Mouse (Mus musculus) lung, embryonic 15.5 days (tissue): Measurements from ENCODE around the gene Dkkl1. TPM values are rescaled to one million over a fixed set of nuclear protein-coding genes. Genes with fewer than 3 reads are reported as not detected.

Experiments
- ATAC-seq: fragments of 200-750 bp; cut with Nextera tagmentation; 2 replicates; pipeline ENCODE4 v1.8.0; 2017; ENCODE audit warnings: moderate number of reproducible peaks, borderline replicate concordance; ENCODE audit not compliant: low FRiP score, low TSS enrichment; ENCODE audit errors: extremely low read depth
- H3K27ac ChIP-seq: fragments of 300-500 bp; sonication (generic); 2 replicates; pipeline ENCODE4 v1.5.1; 2015; ENCODE audit warnings: moderate library complexity, mild to moderate bottlenecking, inconsistent platforms
- H3K27me3 ChIP-seq: fragments of 300-500 bp; sonication (generic); 2 replicates; pipeline ENCODE4 v1.6.1; 2015; ENCODE audit warnings: inconsistent platforms
- H3K36me3 ChIP-seq: fragments of 300-500 bp; sonication (generic); 2 replicates; pipeline ENCODE4 v1.6.1; 2015; ENCODE audit warnings: inconsistent platforms
- H3K4me1 ChIP-seq: fragments of 300-500 bp; sonication (generic); 2 replicates; pipeline ENCODE4 v1.6.1; 2015; ENCODE audit warnings: inconsistent platforms
- H3K4me2 ChIP-seq: fragments of 300-500 bp; sonication (generic); 2 replicates; pipeline ENCODE4 v1.6.1; 2015; ENCODE audit warnings: inconsistent platforms, mild to moderate bottlenecking, moderate library complexity
- H3K4me3 ChIP-seq: fragments of 300-500 bp; sonication (generic); 2 replicates; pipeline ENCODE4 v1.5.1; 2015; ENCODE audit warnings: mild to moderate bottlenecking, inconsistent platforms
- H3K9ac ChIP-seq: fragments of 300-500 bp; sonication (generic); 2 replicates; pipeline ENCODE4 v1.6.1; 2015; ENCODE audit warnings: inconsistent platforms
- H3K9me3 ChIP-seq: fragments of 300-500 bp; sonication (generic); 2 replicates; pipeline ENCODE4 v1.6.1; 2016; ENCODE audit warnings: inconsistent platforms
- WGBS: fragments of 180-500 bp; shearing (Covaris S2); methylation state at CpG from one replicate; pipeline ENCODE4 v1.1.7; 2015; 5-methylcytosine and 5-hydroxymethylcytosine counted together
- polyA plus RNA-seq: library from polyadenylated mRNA; unstranded; fragments of >200 nt; fragmentation: Nextera tagmentation; extraction: Ambion mirVana; gene quantifications from 2 replicates; pipeline ENCODE4 v1.2.1, GENCODE M21; 2015

Gene Dkkl1
- polyA plus RNA-seq, 1 experiment from 2014 or later = 1.1 TPM

DNA sequence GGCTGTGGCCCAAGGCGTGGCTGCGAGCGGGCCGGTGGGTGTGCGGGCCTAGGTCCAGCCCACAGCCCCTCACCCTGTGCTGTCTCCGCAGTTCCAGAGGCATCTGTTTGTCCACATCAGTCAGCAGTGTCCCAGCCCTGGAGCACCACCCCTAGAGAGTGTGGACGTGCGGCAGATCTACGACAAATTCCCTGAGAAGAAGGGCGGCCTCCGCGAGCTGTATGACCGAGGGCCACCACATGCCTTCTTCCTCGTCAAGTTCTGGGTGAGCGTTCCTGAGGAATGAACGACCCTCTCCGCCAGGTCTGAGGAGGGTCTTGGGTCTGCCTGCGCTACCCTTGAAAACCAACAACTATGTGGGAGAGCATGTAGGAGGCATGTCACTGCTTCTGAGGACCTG, 16.6 kb upstream of the Dkkl1 start:
- no peak overlapping the region for H3K4me3 ChIP-seq
- no peaks in the 10 kb centered on the region for H3K9me3 ChIP-seq
- peaks cover 6% of the 10 kb centered on the region for H3K4me1 ChIP-seq
- H3K4me2 ChIP-seq = no peak overlapping the region
- no peaks in the 10 kb centered on the region for H3K27me3 ChIP-seq
- ATAC-seq = peak; percentile 55; the same call in 1 of the 2 replicates
- 92% methylated on average over 18 of the region's 18 CpGs for WGBS
- no peak overlapping the region for H3K27ac ChIP-seq
- H3K36me3 ChIP-seq = peaks cover 84% of the 10 kb centered on the region
- H3K9ac ChIP-seq = no peak overlapping the region

DNA sequence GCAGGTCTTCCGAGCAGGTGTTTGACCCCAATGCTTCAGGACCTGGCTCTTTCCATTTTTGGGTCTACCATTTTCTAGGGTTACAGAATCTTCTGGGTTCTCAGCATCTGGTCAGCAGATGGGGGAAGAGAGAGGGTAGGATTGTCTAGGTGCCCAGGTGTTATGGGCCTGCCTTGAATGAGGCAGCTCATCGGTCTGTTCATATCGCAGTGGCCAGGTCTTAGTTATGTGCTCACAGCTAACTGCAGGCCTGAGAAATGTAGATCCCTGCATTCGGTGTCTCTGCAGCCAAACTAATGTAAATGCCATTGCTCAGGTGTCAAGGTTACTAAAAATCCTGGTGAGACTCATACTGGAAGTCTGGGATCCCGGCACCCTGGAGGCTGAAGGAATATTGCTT, 14.5 kb upstream of the Dkkl1 start:
- H3K9me3 ChIP-seq = no peaks in the 10 kb centered on the region
- ATAC-seq = no peak
- no peaks in the 10 kb centered on the region for H3K27me3 ChIP-seq
- 93% methylated on average over 5 of the region's 5 CpGs for WGBS
- no peak overlapping the region for H3K4me2 ChIP-seq
- H3K4me3 ChIP-seq = no peak overlapping the region
- no peak overlapping the region for H3K9ac ChIP-seq
- no peaks in the 10 kb centered on the region for H3K4me1 ChIP-seq
- H3K27ac ChIP-seq = no peak overlapping the region
- H3K36me3 ChIP-seq = peaks cover 84% of the 10 kb centered on the region

DNA sequence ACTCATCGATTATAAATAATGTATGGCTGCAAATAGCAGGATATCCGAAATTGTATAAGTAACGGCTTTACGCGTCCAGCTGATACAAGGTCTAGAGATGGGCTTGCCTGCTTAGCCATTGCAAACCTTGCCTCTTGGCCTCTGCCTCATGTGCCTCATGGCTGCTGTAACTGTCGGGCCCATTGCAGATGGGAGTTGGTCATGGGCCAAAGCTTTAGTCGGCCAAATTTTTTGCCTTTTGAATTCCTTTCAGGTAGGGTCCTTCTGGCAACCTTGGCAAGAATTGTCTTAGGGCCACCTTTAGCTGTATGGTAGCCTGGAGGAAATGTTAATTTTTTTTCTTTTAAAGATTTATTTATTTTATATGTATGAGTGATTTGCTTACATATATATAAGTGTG, 12.9 kb upstream of the Dkkl1 start:
- 88% methylated on average over 7 of the region's 7 CpGs for WGBS
- H3K4me1 ChIP-seq = no peaks in the 10 kb centered on the region

DNA sequence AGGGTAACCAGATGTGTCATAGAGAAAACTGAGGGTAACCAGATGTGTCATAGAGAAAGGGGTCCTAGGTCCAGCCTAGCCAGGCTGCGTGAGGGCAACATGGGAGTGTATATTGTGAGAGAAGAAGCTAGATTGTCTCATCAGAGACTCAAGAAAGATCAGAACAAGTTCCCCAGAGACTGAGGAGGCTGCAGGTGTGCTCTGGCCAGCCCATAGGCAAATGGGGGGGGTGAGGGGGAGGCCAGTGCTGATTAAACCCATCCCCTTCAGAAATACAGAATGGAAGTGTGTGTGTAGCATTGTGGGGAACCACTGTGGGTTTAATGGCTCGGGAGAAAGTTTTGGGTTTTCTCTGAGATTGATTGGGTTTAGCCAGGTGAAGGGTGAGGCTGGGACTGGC, 9.7 kb upstream of the Dkkl1 start:
- Histone ChIP-seq H3K4me2 (no peak overlapping the region), H3K9ac (no peak overlapping the region), H3K27ac (no peak overlapping the region), H3K9me3 (no peaks in the 10 kb centered on the region), H3K4me1 (peaks cover 24% of the 10 kb centered on the region), H3K4me3 (no peak overlapping the region), H3K36me3 (peaks cover 88% of the 10 kb centered on the region), H3K27me3 (no peaks in the 10 kb centered on the region)
- 73% methylated on average over 2 of the region's 2 CpGs for WGBS
- no peak for ATAC-seq

More for the DNA sequence above, 12.9 kb upstream of the Dkkl1 start:
- H3K4me2 ChIP-seq = no peak overlapping the region
- H3K36me3 ChIP-seq = peaks cover 93% of the 10 kb centered on the region
- H3K9me3 ChIP-seq = no peaks in the 10 kb centered on the region
- H3K27ac ChIP-seq = no peak overlapping the region
- no peak overlapping the region for H3K9ac ChIP-seq
- H3K27me3 ChIP-seq = no peaks in the 10 kb centered on the region
- H3K4me3 ChIP-seq = no peak overlapping the region
- no peak for ATAC-seq

- Histone ChIP-seq H3K4me1 (peaks cover 38% of the 10 kb centered on the region), H3K9ac (peak overlapping the region; percentile 90), H3K9me3 (no peaks in the 10 kb centered on the region), H3K4me3 (peak overlapping the region; percentile 63), H3K27ac (peak overlapping the region; percentile 91), H3K36me3 (peaks cover 39% of the 10 kb centered on the region), H3K27me3 (peaks cover 14% of the 10 kb centered on the region), H3K4me2 (peak overlapping the region; percentile 79)
- ATAC-seq = peak; percentile 90
- under 1% methylated on average over 13 of the region's 13 CpGs for WGBS
Measured at GRCm38 (mm10) chr7:45216442-45217183, 4.7 kb upstream of the Dkkl1 start.

- peak within 1 kb of the TSS; percentile 90 for H3K9ac ChIP-seq
- 2% methylated on average over 53 of the region's 55 CpGs for WGBS
- peaks cover 22% of the 10 kb centered on the region for H3K27me3 ChIP-seq
- H3K4me1 ChIP-seq = peaks cover 39% of the 10 kb centered on the region
- H3K27ac ChIP-seq = peak within 1 kb of the TSS; percentile 91
- peaks cover 33% of the 10 kb centered on the region for H3K36me3 ChIP-seq
- peak; percentile 67 for ATAC-seq
- H3K4me3 ChIP-seq = peak within 1 kb of the TSS; percentile 63
- peak within 1 kb of the TSS; percentile 79 for H3K4me2 ChIP-seq
- no peaks in the 10 kb centered on the region for H3K9me3 ChIP-seq
Measured at GRCm38 (mm10) chr7:45215673-45216441, 3.9 kb upstream of the Dkkl1 start, which contains the start of gene Tead2. Tead2 (plus strand) TSS chr7:45215753.

DNA sequence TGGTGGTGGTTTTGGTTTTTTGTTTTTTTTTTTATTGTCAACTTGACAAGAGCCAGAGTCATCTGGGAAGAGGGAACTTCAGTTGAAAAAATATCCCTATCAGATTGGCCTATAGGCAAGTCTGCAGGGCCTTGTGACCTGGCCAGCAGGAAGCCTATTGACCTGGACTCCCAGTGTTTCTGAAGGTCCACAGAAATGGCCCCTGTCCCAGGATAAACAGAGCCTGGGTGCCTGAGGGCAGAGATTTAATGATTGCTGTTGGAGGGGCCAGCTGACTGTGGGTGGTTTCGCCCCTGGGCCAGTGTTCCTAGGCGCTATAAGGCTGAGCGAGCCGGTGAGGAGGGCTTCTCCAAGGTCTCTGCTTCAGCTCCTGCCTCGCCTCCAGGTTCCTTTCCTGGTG, 1.8 kb upstream of the Dkkl1 start:
- ATAC-seq = no peak

DNA sequence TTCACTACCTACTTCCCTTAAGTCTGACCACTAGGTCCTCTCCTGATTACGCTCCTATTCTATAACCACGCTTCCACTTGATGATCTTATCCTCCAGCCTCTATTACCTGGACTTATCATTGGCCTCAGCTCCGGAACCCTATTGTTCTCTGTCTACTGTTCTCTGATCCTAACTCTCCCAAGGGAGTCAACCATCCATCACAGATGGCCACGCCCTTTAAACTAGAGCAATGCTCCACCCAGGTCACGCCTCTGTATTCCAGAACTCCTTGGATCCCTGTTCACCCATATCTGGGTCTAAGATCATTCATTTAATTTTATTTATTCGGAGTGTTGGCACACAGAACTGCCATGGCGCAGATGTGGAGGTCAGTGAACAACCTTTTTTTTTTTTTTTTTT, 409 bp upstream of the Dkkl1 start:
- no peak overlapping the region for H3K4me2 ChIP-seq
- no peak for ATAC-seq
- WGBS = 72% methylated on average over 7 of the region's 7 CpGs

More for the DNA sequence above, 1.8 kb upstream of the Dkkl1 start:
- Histone ChIP-seq H3K9ac (no peak overlapping the region), H3K4me1 (peaks cover 35% of the 10 kb centered on the region), H3K27me3 (peaks cover 35% of the 10 kb centered on the region), H3K9me3 (no peaks in the 10 kb centered on the region), H3K36me3 (peaks cover 13% of the 10 kb centered on the region), H3K4me3 (no peak overlapping the region), H3K27ac (no peak overlapping the region), H3K4me2 (no peak overlapping the region)
- 66% methylated on average over 5 of the region's 5 CpGs for WGBS

GRCm38 (mm10) chr7:45211070-45211469, 877 bp downstream of the Dkkl1 start:
- Histone ChIP-seq H3K27me3 (peaks cover 35% of the 10 kb centered on the region), H3K9me3 (no peaks in the 10 kb centered on the region), H3K36me3 (no peaks in the 10 kb centered on the region), H3K4me2 (no peak overlapping the region), H3K4me1 (peaks cover 16% of the 10 kb centered on the region; the same call in 1 of the 2 replicates), H3K4me3 (no peak overlapping the region), H3K27ac (no peak overlapping the region), H3K9ac (no peak overlapping the region)
- WGBS = 45% methylated on average over 10 of the region's 10 CpGs
- ATAC-seq = no peak

More for the DNA sequence above, 409 bp upstream of the Dkkl1 start:
- Histone ChIP-seq H3K36me3 (peaks cover 1% of the 10 kb centered on the region; the same call in 1 of the 2 replicates), H3K9me3 (no peaks in the 10 kb centered on the region), H3K4me1 (peaks cover 23% of the 10 kb centered on the region), H3K27ac (no peak overlapping the region), H3K9ac (no peak overlapping the region), H3K4me3 (no peak overlapping the region), H3K27me3 (peaks cover 35% of the 10 kb centered on the region)

DNA sequence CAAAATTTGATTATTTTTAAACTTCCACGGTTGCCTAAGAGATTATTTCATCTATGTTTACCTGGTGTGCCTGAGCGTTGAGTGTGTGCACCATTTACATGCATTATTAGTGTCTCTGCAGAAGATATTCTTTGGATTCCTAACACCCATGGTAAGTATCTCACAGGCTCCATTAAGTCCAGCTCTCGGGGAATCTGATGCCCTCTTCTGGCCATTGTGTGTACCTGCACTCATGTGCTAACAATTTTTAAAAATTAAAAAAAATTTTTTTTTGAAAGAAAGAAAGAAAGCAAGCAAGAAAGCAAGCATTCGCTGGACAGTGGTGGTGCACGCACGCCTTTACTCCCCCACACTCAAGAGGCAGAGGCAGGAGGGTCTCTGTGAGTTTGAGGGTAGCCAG, 3.7 kb downstream of the Dkkl1 start:
- no peak for ATAC-seq
- Histone ChIP-seq H3K27me3 (peaks cover 37% of the 10 kb centered on the region), H3K9ac (no peak overlapping the region), H3K4me2 (no peak overlapping the region), H3K27ac (no peak overlapping the region), H3K36me3 (no peaks in the 10 kb centered on the region), H3K9me3 (no peaks in the 10 kb centered on the region), H3K4me1 (peaks cover 9% of the 10 kb centered on the region; the same call in 1 of the 2 replicates), H3K4me3 (no peak overlapping the region)
- 76% methylated on average over 6 of the region's 6 CpGs for WGBS

DNA sequence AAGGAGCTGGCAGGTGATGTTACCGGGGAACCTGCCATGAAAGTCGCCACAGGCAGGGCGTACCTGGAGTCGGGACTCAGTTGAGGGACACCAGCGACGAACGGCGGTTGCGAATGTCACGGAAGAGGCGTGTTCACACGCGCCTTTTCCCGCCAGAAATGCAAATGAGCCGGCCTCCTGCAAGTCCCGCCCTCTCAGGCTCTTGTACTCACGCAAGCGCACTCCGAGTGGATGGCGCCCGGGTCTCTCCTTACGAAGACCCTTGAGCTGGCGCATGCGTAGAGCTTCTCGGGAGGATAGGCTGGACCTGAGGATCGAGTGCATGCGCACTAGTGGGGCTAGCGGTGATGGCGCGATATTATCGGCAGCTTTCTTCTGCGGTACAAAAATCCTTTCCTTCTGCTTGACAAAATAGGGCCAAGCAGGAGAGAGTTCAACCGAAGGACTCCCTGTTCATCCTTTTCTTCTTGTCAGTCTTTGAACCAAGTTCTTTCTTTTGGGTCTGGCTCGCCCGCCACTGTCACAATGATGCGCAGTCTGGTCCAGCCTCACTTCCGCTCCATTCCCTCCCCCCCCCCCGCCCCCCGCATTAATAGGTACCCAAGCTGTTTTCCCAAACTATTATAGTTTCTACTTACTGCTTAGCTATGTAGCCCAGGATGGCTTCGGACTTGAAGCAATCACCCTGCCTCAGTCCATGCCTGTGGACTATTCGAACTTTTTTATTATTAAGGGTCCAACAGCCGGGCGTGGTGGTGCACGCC, 7.4 kb downstream of the Dkkl1 start, which contains the start of gene Ccdc155:
Gene Ccdc155, minus strand, starts transcription at position 513 of the 764 bp plus-strand sequence.
- Histone ChIP-seq H3K27me3 (peaks cover 5% of the 10 kb centered on the region), H3K9me3 (no peaks in the 10 kb centered on the region), H3K36me3 (no peaks in the 10 kb centered on the region), H3K4me1 (no peaks in the 10 kb centered on the region), H3K9ac (peak within 1 kb of the TSS; percentile 26; the same call in 1 of the 2 replicates), H3K4me2 (peak within 1 kb of the TSS; percentile 59), H3K27ac (no peak within 1 kb of the TSS), H3K4me3 (peak within 1 kb of the TSS; percentile 49)
- WGBS = 7% methylated on average over 43 of the region's 44 CpGs
- ATAC-seq = peak; percentile 95
